Mouse (Mus musculus): ENCODE measurements around the gene Tmem141.

GRCm38 (mm10) chr2:25578796-25579736, 42.7 kb downstream of the Tmem141 start:
- no peak for TF ChIP-seq CTCF (IDR thresholded peaks at IDR 0.05; ENCODE audit: control insufficient read depth, insufficient read depth, insufficient read length)
- no peak for TF ChIP-seq USF1 (IDR thresholded peaks at IDR 0.05; ENCODE audit: low read depth)

Data from C2C12 (cell line).